Mouse (Mus musculus) cerebral cortex, adult 2 months (tissue): ENCODE measurements around the gene Acaca.

Experiments used
- WGBS: fragments of 180-500 bp; shearing (Covaris S2); methylation state at CpG from one replicate; pipeline ENCODE4 v1.1.7; 2018; 5-methylcytosine and 5-hydroxymethylcytosine counted together

Acaca gene

GRCm38 (mm10) chr11:84395010-84395409 lies 265.5 kb downstream of the Acaca start:
- WGBS: 58% methylated on average over 1 of the region's 1 CpGs

GRCm38 (mm10) chr11:84406733-84407132 lies 277.3 kb downstream of the Acaca start:
- WGBS: 96% methylated on average over 4 of the region's 4 CpGs

GRCm38 (mm10) chr11:84410383-84410782 lies 280.9 kb downstream of the Acaca start:
- WGBS: 56% methylated on average over 4 of the region's 4 CpGs

- WGBS: 72% methylated on average over 7 of the region's 7 CpGs
These were observed 281.6 kb downstream of the Acaca start for GRCm38 (mm10) chr11:84410879-84411641.

- 77% methylated on average over 7 of the region's 7 CpGs for WGBS
These were observed 282.2 kb downstream of the Acaca start for GRCm38 (mm10) chr11:84411642-84412018.

GRCm38 (mm10) chr11:84412201-84412934 lies 282.9 kb downstream of the Acaca start:
- WGBS: 75% methylated on average over 12 of the region's 12 CpGs

GRCm38 (mm10) chr11:84413111-84413510 lies 283.6 kb downstream of the Acaca start:
- WGBS: 85% methylated on average over 6 of the region's 6 CpGs

GRCm38 (mm10) chr11:84420779-84421178 lies 291.3 kb downstream of the Acaca start:
- WGBS: 97% methylated on average over 6 of the region's 6 CpGs

- WGBS: 79% methylated on average over 13 of the region's 13 CpGs
These were observed 296.5 kb downstream of the Acaca start for GRCm38 (mm10) chr11:84425736-84426632.

- WGBS: 95% methylated on average over 5 of the region's 5 CpGs
These were observed 297.1 kb downstream of the Acaca start for GRCm38 (mm10) chr11:84426633-84426998.

GRCm38 (mm10) chr11:84429581-84429980 lies 300.1 kb downstream of the Acaca start:
- 83% methylated on average over 1 of the region's 1 CpGs for WGBS

GRCm38 (mm10) chr11:84430336-84430735 lies 300.9 kb downstream of the Acaca start:
- 82% methylated on average over 4 of the region's 4 CpGs for WGBS

GRCm38 (mm10) chr11:84434879-84435278 lies 305.4 kb downstream of the Acaca start:
- WGBS: 83% methylated on average over 6 of the region's 6 CpGs

- 88% methylated on average over 3 of the region's 3 CpGs for WGBS
These were observed 310.9 kb downstream of the Acaca start for GRCm38 (mm10) chr11:84440402-84440801.

- 90% methylated on average over 4 of the region's 4 CpGs for WGBS
These were observed 313.3 kb downstream of the Acaca start for GRCm38 (mm10) chr11:84442554-84443331.
